Mouse (Mus musculus) layer of hippocampus, postnatal 10 days (tissue): Measurements from ENCODE around the gene Rapgef6. TPM values are rescaled to one million over a fixed set of nuclear protein-coding genes. Genes with fewer than 3 reads are reported as not detected.

Experiments
- DNase-seq, 2 experiments: peaks; one replicate each; pipeline ENCODE4 v3.0.0; 2021; ENCODE audit warnings: low spot score in 2 of 2
- microRNA-seq, 2 experiments: library from miRNA; unstranded; fragments of <30 nt; microRNA quantifications; one replicate each; pipeline ENCODE4 v1.2.0; 2021
- total RNA-seq, 2 experiments: library from RNA; stranded (reverse); gene quantifications; 2 replicates each; pipeline ENCODE4 v1.2.3; 2021

Gene Rapgef6
- total RNA-seq, 2 experiments from 2014 or later = 35.9 to 43.7 TPM

GRCm38 (mm10) chr11:54730931-54731330 is 208.3 kb downstream of the Rapgef6 start:
- DNase-seq = no peak

DNA sequence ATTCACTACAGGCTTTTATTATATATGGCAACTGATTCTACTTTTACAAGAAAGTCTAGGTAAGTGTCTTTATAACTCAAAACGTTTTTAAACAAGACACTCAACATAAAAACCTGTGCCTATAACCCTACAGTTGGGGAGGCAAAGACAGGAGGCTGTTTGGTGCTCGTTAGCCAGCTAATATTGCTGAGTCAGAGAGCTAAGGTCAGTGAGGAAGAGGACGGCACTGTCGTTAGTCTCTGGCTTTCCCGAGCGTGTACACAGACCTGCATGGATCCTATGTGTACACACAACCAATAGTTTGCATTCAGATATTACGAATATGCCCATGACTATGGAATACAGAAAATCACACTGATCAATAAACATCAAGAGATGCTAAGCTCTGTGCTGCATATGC is 208.7 kb downstream of the Rapgef6 start:
- DNase-seq = no peak

DNA sequence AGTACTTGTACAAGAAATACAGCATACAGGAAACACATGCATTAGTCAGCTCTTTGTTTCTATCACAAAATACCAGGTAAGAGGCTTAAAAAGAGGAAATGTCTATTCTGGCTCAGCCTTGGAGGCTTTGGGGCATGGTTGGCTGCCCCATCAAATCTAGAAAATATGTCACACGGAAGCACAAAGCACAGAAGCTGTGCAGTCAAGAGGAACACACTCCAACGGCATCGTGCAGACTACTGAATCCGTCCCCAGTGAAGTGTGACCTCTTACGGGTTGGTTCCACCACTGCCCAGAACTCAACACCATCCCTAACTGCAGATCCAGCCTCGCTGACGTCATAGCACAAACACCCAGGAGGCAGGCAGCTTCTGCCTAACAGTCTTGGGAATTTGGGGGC is 210.9 kb downstream of the Rapgef6 start:
- no peak for DNase-seq

DNA sequence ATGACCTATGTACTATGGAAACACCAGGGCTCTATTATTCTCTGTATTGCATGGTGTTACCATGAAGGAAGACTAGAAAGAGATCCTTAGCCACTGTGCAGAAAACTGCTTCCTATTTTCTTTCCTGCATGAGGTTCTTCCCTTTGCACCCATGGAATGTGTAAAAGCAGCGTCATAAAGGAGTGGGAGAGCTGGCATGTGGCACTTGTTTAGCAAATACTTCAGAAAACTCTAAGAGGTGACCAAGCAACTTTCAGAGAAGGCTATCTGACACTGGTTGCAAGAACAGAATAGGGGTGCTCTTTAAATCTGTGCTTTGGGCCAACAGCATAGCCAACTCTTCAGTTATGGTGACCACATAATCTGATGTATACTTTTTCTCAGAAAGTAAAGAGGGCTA is 212.5 kb downstream of the Rapgef6 start:
- DNase-seq = no peak

GRCm38 (mm10) chr11:54736903-54737302 is 214.3 kb downstream of the Rapgef6 start:
- no peak for DNase-seq

DNA sequence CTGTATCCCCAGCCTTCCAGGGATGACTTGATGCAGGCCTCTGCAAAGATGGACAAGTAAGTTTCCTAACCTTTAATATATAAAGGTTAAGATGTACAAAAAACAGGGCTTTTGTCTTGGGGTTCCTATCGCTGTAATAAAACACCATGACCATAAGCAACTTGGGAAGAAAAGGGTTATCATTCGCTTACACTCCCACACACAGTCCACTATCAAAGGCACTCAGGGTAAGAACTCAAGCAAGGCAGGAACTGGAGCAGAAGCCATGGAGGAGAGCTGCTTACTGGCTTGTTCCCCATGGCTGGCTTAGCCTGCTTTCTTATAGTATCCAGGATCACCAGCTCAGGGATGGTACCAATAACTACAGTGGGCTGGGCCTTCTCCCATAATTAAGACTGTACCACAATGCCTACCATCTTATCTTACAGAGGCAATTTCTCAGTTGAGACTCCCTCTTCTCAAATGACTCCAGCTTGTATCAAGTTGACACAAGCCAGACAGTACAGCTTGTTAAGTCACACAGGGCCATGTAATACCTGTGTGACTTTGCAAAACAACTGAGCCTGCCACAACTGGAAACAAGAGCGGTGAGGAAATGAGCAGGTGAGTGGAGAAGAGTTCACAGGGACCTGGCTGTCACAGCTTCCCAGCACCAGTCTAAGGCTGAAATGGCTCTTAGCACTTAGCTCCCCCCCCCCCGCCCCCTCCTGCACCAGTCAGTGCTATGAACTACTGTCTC is 216.5 kb downstream of the Rapgef6 start:
- DNase-seq = no peak

GRCm38 (mm10) chr11:54741330-54741729 is 218.7 kb downstream of the Rapgef6 start:
- no peak for DNase-seq

GRCm38 (mm10) chr11:54744231-54744630 is 221.6 kb downstream of the Rapgef6 start:
- DNase-seq = no peak

Small RNA genes within 50 kb of the gene (microRNA-seq; reads per million reads assigned to microRNA genes)
- 0 reads per million in 2 experiments for gene Gm26116

Other genes with a start within 250 kb of the Rapgef6 start
- gene Acsl6, start 219.0 kb upstream of the Rapgef6 start, total RNA-seq = 100 to 1,000 TPM; 125 to 132 TPM
- gene Meikin, start 152.2 kb upstream of the Rapgef6 start, total RNA-seq = not detected
- gene Fnip1, start 84.6 kb upstream of the Rapgef6 start, total RNA-seq = 10 to 100 TPM; 22.8 to 23.3 TPM